Mouse (Mus musculus) embryonic facial prominence, embryonic 11.5 days (tissue): ENCODE results near the gene Epo. TPM values are rescaled to one million over a fixed set of nuclear protein-coding genes. Genes with fewer than 3 reads are reported as not detected.
A peak's percentile ranks its signal among the peaks of the same experiment; 100 is the strongest.

Experiments
- ATAC-seq: fragments of 200-750 bp; cut with Nextera tagmentation; replicated peaks from 2 replicates; pipeline ENCODE4 v1.8.0; 2017; ENCODE audit warnings: low read depth; ENCODE audit not compliant: insufficient number of reproducible peaks, low FRiP score, low TSS enrichment
- DNase-seq: peaks from one replicate; pipeline ENCODE4 v3.0.0-alpha.2; 2015; ENCODE audit warnings: low spot score
- H3K27ac ChIP-seq: fragments of 300-500 bp; sonication (generic); replicated peaks from 2 replicates; pipeline ENCODE4 v1.5.1; 2014; ENCODE audit warnings: mild to moderate bottlenecking, low read depth, low read length, control low read depth
- H3K27me3 ChIP-seq: fragments of 300-500 bp; sonication (generic); 2 replicates; pipeline ENCODE4 v1.6.1; 2014; ENCODE audit warnings: mild to moderate bottlenecking, low read length, moderate library complexity, mixed read lengths; ENCODE audit not compliant: control insufficient read depth, insufficient read depth
- H3K36me3 ChIP-seq: fragments of 300-500 bp; sonication (generic); replicated peaks from 2 replicates; pipeline ENCODE4 v1.6.1; 2014; ENCODE audit warnings: low read depth, mild to moderate bottlenecking, low read length, moderate library complexity, mixed read lengths; ENCODE audit not compliant: control insufficient read depth, insufficient read depth
- H3K4me1 ChIP-seq: fragments of 300-500 bp; sonication (generic); 2 replicates; pipeline ENCODE4 v1.6.1; 2014; ENCODE audit warnings: low read length, mixed read lengths; ENCODE audit not compliant: control insufficient read depth, insufficient read depth
- H3K4me2 ChIP-seq: fragments of 300-500 bp; sonication (generic); 2 replicates; pipeline ENCODE4 v1.6.1; 2014; ENCODE audit warnings: low read depth, mild to moderate bottlenecking, control low read depth, low read length, moderate library complexity
- H3K4me3 ChIP-seq: fragments of 300-500 bp; sonication (generic); 2 replicates; pipeline ENCODE4 v1.5.1; 2014; ENCODE audit warnings: low read depth, low read length, control low read depth
- H3K9ac ChIP-seq: fragments of 300-500 bp; sonication (generic); replicated peaks from 2 replicates; pipeline ENCODE4 v1.6.1; 2014; ENCODE audit warnings: mild to moderate bottlenecking, control low read depth, low read length
- H3K9me3 ChIP-seq: fragments of 300-500 bp; sonication (generic); replicated peaks from 2 replicates; pipeline ENCODE4 v1.6.1; 2016; ENCODE audit warnings: mild to moderate bottlenecking, low read length, inconsistent platforms, mixed read lengths; ENCODE audit not compliant: control insufficient read depth
- WGBS: fragments of 180-500 bp; shearing (Covaris S2); extraction: QIAGEN DNeasy Blood & Tissue Kit; methylation state at CpG from one replicate; pipeline ENCODE4 v1.1.7; 2014; 5-methylcytosine and 5-hydroxymethylcytosine counted together
- polyA plus RNA-seq: library from polyadenylated mRNA; unstranded; fragments of >200 nt; fragmentation: Nextera tagmentation; extraction: Ambion mirVana; gene quantifications from 2 replicates; pipeline ENCODE4 v1.2.1, GENCODE M21; 2014

The Epo gene
- polyA plus RNA-seq, 1 experiment from 2014 or later: 0.63 TPM

- no peak overlapping the region for H3K9ac ChIP-seq
- no peaks in the 10 kb centered on the region for H3K27me3 ChIP-seq
- ATAC-seq: no peak
- peaks cover 58% of the 10 kb centered on the region for H3K36me3 ChIP-seq
- H3K4me2 ChIP-seq: no peak overlapping the region
- no peak overlapping the region for H3K4me3 ChIP-seq
- no peak for DNase-seq
- H3K9me3 ChIP-seq: no peaks in the 10 kb centered on the region
- H3K27ac ChIP-seq: no peak overlapping the region
- H3K4me1 ChIP-seq: no peaks in the 10 kb centered on the region
- WGBS: 86% methylated on average over 8 of the region's 8 CpGs
Measured at GRCm38 (mm10) chr5:137524251-137524515, 8.9 kb downstream of the Epo start.

GRCm38 (mm10) chr5:137523396-137524250, 9.4 kb downstream of the Epo start:
- Histone ChIP-seq H3K4me2 (no peak overlapping the region), H3K27me3 (no peaks in the 10 kb centered on the region), H3K4me3 (no peak overlapping the region), H3K9ac (no peak overlapping the region), H3K9me3 (no peaks in the 10 kb centered on the region), H3K36me3 (peaks cover 55% of the 10 kb centered on the region), H3K27ac (no peak overlapping the region), H3K4me1 (no peaks in the 10 kb centered on the region)
- DNase-seq (no peak), ATAC-seq (no peak)
- WGBS: 81% methylated on average over 25 of the region's 25 CpGs

- no peaks in the 10 kb centered on the region for H3K4me1 ChIP-seq
- peaks cover 50% of the 10 kb centered on the region for H3K36me3 ChIP-seq
- no peak overlapping the region for H3K4me3 ChIP-seq
- ATAC-seq: no peak
- 70% methylated on average over 11 of the region's 11 CpGs for WGBS
- no peak overlapping the region for H3K9ac ChIP-seq
- no peak for DNase-seq
- H3K27ac ChIP-seq: no peak overlapping the region
- no peaks in the 10 kb centered on the region for H3K27me3 ChIP-seq
- no peaks in the 10 kb centered on the region for H3K9me3 ChIP-seq
- no peak overlapping the region for H3K4me2 ChIP-seq
Measured at GRCm38 (mm10) chr5:137522711-137523110, 10.3 kb downstream of the Epo start.

- H3K4me2 ChIP-seq: no peak overlapping the region
- H3K27me3 ChIP-seq: no peaks in the 10 kb centered on the region
- H3K4me3 ChIP-seq: no peak overlapping the region
- no peaks in the 10 kb centered on the region for H3K4me1 ChIP-seq
- DNase-seq: no peak
- ATAC-seq: no peak
- 84% methylated on average over 9 of the region's 9 CpGs for WGBS
- H3K27ac ChIP-seq: no peak overlapping the region
- no peaks in the 10 kb centered on the region for H3K9me3 ChIP-seq
- H3K9ac ChIP-seq: no peak overlapping the region
- H3K36me3 ChIP-seq: peaks cover 50% of the 10 kb centered on the region
Measured at GRCm38 (mm10) chr5:137521861-137522260, 11.2 kb downstream of the Epo start.

GRCm38 (mm10) chr5:137519691-137520550, 13.1 kb downstream of the Epo start:
- no peak for DNase-seq
- 91% methylated on average over 27 of the region's 27 CpGs for WGBS
- no peak overlapping the region for H3K4me3 ChIP-seq

GRCm38 (mm10) chr5:137518436-137518835, 14.6 kb downstream of the Epo start, which contains the start of gene Gigyf1:
Gene Gigyf1, plus strand, starts transcription at chr5:137518548.
- peaks cover 32% of the 10 kb centered on the region for H3K36me3 ChIP-seq
- ATAC-seq: 0 out of 2 replicates have a peak, but pooled peaks have one; percentile 24
- no peak within 1 kb of the TSS for H3K4me3 ChIP-seq
- no peaks in the 10 kb centered on the region for H3K27me3 ChIP-seq
- no peaks in the 10 kb centered on the region for H3K9me3 ChIP-seq
- no peak within 1 kb of the TSS for H3K9ac ChIP-seq
- H3K4me2 ChIP-seq: no peak within 1 kb of the TSS
- no peak within 1 kb of the TSS for H3K27ac ChIP-seq
- WGBS: 78% methylated on average over 5 of the region's 5 CpGs
- H3K4me1 ChIP-seq: no peaks in the 10 kb centered on the region; the same call in 1 of the 2 replicates
- DNase-seq: peak; percentile 45

More at GRCm38 (mm10) chr5:137519691-137520550, 13.1 kb downstream of the Epo start:
- no peak overlapping the region for H3K27ac ChIP-seq
- no peaks in the 10 kb centered on the region for H3K4me1 ChIP-seq
- no peak overlapping the region for H3K4me2 ChIP-seq
- H3K36me3 ChIP-seq: peaks cover 45% of the 10 kb centered on the region
- ATAC-seq: no peak
- H3K27me3 ChIP-seq: no peaks in the 10 kb centered on the region
- no peaks in the 10 kb centered on the region for H3K9me3 ChIP-seq
- H3K9ac ChIP-seq: no peak overlapping the region

GRCm38 (mm10) chr5:137514811-137515210, 18.2 kb downstream of the Epo start:
- H3K4me1 ChIP-seq: peaks cover 1% of the 10 kb centered on the region; the same call in 1 of the 2 replicates
- no peak overlapping the region for H3K27ac ChIP-seq
- H3K27me3 ChIP-seq: no peaks in the 10 kb centered on the region
- WGBS: 94% methylated on average over 3 of the region's 3 CpGs
- no peak overlapping the region for H3K4me3 ChIP-seq
- peaks cover 6% of the 10 kb centered on the region for H3K36me3 ChIP-seq
- no peak overlapping the region for H3K4me2 ChIP-seq
- no peak overlapping the region for H3K9ac ChIP-seq
- no peak for DNase-seq
- H3K9me3 ChIP-seq: no peaks in the 10 kb centered on the region
- no peak for ATAC-seq
